ENCODE assay signal across 30 mouse cellular contexts in the genomic region with DNA sequence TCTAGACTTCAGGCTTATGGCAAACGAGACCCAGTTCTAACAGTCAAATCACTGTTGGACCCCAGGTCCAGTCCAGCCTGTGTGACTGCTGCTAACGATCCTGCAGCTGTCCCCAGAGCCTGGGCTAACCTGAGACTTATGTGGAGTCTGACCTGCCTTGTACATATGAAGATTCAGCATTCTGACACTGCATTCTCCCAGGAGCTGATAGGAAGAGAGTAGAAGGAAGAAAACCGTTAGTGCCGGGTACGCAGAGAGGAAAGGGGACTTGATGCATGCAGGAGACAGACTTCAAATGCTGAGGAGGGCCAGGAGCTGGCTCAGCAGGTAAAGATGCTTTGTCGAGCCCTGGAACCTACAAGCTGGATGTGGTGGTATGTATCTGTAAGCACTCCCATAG. TPM values are rescaled to one million over a fixed set of nuclear protein-coding genes. Genes with fewer than 3 reads are reported as not detected.
DNase-seq lines count a peak whose midpoint lies in the region; ATAC-seq lines count a peak whose summit lies in the region.
"Had no signal": no experiment of that assay in that cellular context is flagged by ENCODE, and none has a peak within 500 bp of the region (broad histone marks: within the 10 kb centered on the region; RNA-seq: fewer than 3 reads in every experiment).

No protein-coding gene starts in this region.

- no peak overlapping the region for H3K9ac ChIP-seq in forebrain, embryonic 16.5 days (replicated peaks; ENCODE audit: low read depth, low read length)
- H3K9ac ChIP-seq in lung, embryonic 16.5 days (ENCODE audit: low read length): no peak overlapping the region
- no peak overlapping the region for H3K9ac ChIP-seq in limb, embryonic 11.5 days (ENCODE audit: low read length)
- no peak overlapping the region for H3K9ac ChIP-seq in liver, embryonic 16.5 days (ENCODE audit: low read depth, low read length)
- H3K9ac ChIP-seq: heart, embryonic 15.5 days; intestine, embryonic 15.5 days had no signal

- H3K27ac ChIP-seq in forebrain, embryonic 10.5 days: peak overlapping the region; percentile 44; the same call in 1 of the 2 replicates
- H3K27ac ChIP-seq in forebrain, embryonic 16.5 days (ENCODE audit: low read length): no peak overlapping the region
- H3K27ac ChIP-seq in lung, embryonic 16.5 days (ENCODE audit: low read length): peak overlapping the region; percentile 29
- 0 out of 2 replicates have a peak overlapping the region, but pooled peaks have one; percentile 14 for H3K27ac ChIP-seq in limb, embryonic 11.5 days (replicated peaks; ENCODE audit: low read depth, low read length)
- H3K27ac ChIP-seq in liver, embryonic 16.5 days (ENCODE audit: low read length): peak overlapping the region; percentile 79
- H3K27ac ChIP-seq: heart, embryonic 15.5 days; intestine, embryonic 15.5 days; layer of hippocampus, adult 2 months; macrophage had no signal

- no peaks in the 10 kb centered on the region for H3K27me3 ChIP-seq in forebrain, embryonic 10.5 days (ENCODE audit: poor library complexity, severe bottlenecking)
- no peaks in the 10 kb centered on the region for H3K27me3 ChIP-seq in forebrain, embryonic 16.5 days (replicated peaks; ENCODE audit: control insufficient read depth, insufficient read depth, low read length)
- no peaks in the 10 kb centered on the region for H3K27me3 ChIP-seq in lung, embryonic 16.5 days (ENCODE audit: control insufficient read depth, insufficient read depth, low read depth, low read length)
- H3K27me3 ChIP-seq in limb, embryonic 11.5 days (ENCODE audit: control insufficient read depth, insufficient read depth, low read length): no peaks in the 10 kb centered on the region
- H3K27me3 ChIP-seq in liver, embryonic 16.5 days (ENCODE audit: control insufficient read depth, insufficient read depth, low read depth, low read length): no peaks in the 10 kb centered on the region
- H3K27me3 ChIP-seq: heart, embryonic 15.5 days; intestine, embryonic 15.5 days had no signal

- 90% methylated on average over 6 of the region's 6 CpGs for WGBS in forebrain, embryonic 10.5 days
- WGBS in forebrain, embryonic 16.5 days: 86% methylated on average over 6 of the region's 6 CpGs
- 85% methylated on average over 6 of the region's 6 CpGs for WGBS in lung, embryonic 16.5 days
- 77% methylated on average over 6 of the region's 6 CpGs for WGBS in limb, embryonic 11.5 days
- 40% methylated on average over 6 of the region's 6 CpGs for WGBS in liver, embryonic 16.5 days (ENCODE audit: insufficient replicate concordance)

- H3K4me2 ChIP-seq in forebrain, embryonic 16.5 days (ENCODE audit: low read length): no peak overlapping the region
- H3K4me2 ChIP-seq in lung, embryonic 16.5 days (ENCODE audit: low read depth, low read length): no peak overlapping the region
- H3K4me2 ChIP-seq in limb, embryonic 11.5 days (ENCODE audit: low read depth, severe bottlenecking): no peak overlapping the region
- H3K4me2 ChIP-seq in liver, embryonic 16.5 days (ENCODE audit: low read depth, low read length): peak overlapping the region; percentile 40; the same call in 1 of the 2 replicates
- H3K4me2 ChIP-seq: heart, embryonic 15.5 days; intestine, embryonic 15.5 days had no signal

- peaks cover 29% of the 10 kb centered on the region for H3K4me1 ChIP-seq in forebrain, embryonic 10.5 days
- peaks cover 2% of the 10 kb centered on the region; the same call in 1 of the 2 replicates for H3K4me1 ChIP-seq in forebrain, embryonic 16.5 days (replicated peaks; ENCODE audit: control insufficient read depth, insufficient read depth, low read length)
- peaks cover 8% of the 10 kb centered on the region; the same call in 1 of the 2 replicates for H3K4me1 ChIP-seq in lung, embryonic 16.5 days (replicated peaks; ENCODE audit: control insufficient read depth, insufficient read depth, low read length)
- H3K4me1 ChIP-seq in limb, embryonic 11.5 days (ENCODE audit: control insufficient read depth, insufficient read depth, low read length): peaks cover 19% of the 10 kb centered on the region
- H3K4me1 ChIP-seq in liver, embryonic 16.5 days (ENCODE audit: control insufficient read depth, low read depth, low read length): peaks cover 24% of the 10 kb centered on the region
- H3K4me1 ChIP-seq: heart, embryonic 15.5 days had no signal

- no peak for ATAC-seq in forebrain, embryonic 16.5 days
- no peak for ATAC-seq in lung, embryonic 16.5 days (ENCODE audit: low read depth)
- no peak for ATAC-seq in limb, embryonic 11.5 days (ENCODE audit: insufficient number of reproducible peaks, low FRiP score, low TSS enrichment, low read depth)
- ATAC-seq in liver, embryonic 16.5 days (ENCODE audit: low read depth): peak; percentile 15; the same call in 1 of the 2 replicates
- ATAC-seq: forebrain, embryonic 14.5 days; hindbrain, embryonic 16.5 days had no signal

- H3K4me3 ChIP-seq in forebrain, embryonic 10.5 days: no peak overlapping the region
- H3K4me3 ChIP-seq in forebrain, embryonic 16.5 days (replicated peaks; ENCODE audit: low read length): no peak overlapping the region
- no peak overlapping the region for H3K4me3 ChIP-seq in lung, embryonic 16.5 days (ENCODE audit: low read length)
- H3K4me3 ChIP-seq in limb, embryonic 11.5 days (ENCODE audit: low read depth, low read length): no peak overlapping the region
- no peak overlapping the region for H3K4me3 ChIP-seq in liver, embryonic 16.5 days (ENCODE audit: low read depth, low read length)
- H3K4me3 ChIP-seq: heart, embryonic 15.5 days; intestine, embryonic 15.5 days; layer of hippocampus, adult 2 months had no signal

- H3K36me3 ChIP-seq in forebrain, embryonic 10.5 days (replicated peaks): no peaks in the 10 kb centered on the region
- H3K36me3 ChIP-seq in forebrain, embryonic 16.5 days (ENCODE audit: control insufficient read depth, insufficient read depth): no peaks in the 10 kb centered on the region
- no peaks in the 10 kb centered on the region for H3K36me3 ChIP-seq in lung, embryonic 16.5 days (ENCODE audit: control insufficient read depth, insufficient read depth, low read length)
- no peaks in the 10 kb centered on the region for H3K36me3 ChIP-seq in limb, embryonic 11.5 days (ENCODE audit: control insufficient read depth, insufficient read depth, low read length)
- no peaks in the 10 kb centered on the region for H3K36me3 ChIP-seq in liver, embryonic 16.5 days (ENCODE audit: control insufficient read depth, insufficient read depth)
- H3K36me3 ChIP-seq: heart, embryonic 15.5 days; intestine, embryonic 15.5 days had no signal

- DNase-seq in forebrain, embryonic 10.5 days (ENCODE audit: extremely low spot score, low spot score): no peak
- no peak for DNase-seq in lung, postnatal 10 days
- no peak for DNase-seq in limb, embryonic 11.5 days (ENCODE audit: low spot score)
- no peak for DNase-seq in urinary bladder, postnatal 4 days (ENCODE audit: low spot score in 2 of 2)
- no peak for DNase-seq in left cerebral cortex, adult 18-20 months (ENCODE audit: low spot score in 2 of 2)
- DNase-seq: adrenal gland, postnatal 36 days; cerebellum, adult 11 months; cerebellum, postnatal 10 days; gastrocnemius, postnatal 14 days; heart, adult 18-20 months; heart, postnatal 4 days; kidney, adult 8-10 months; kidney, postnatal 10 days; layer of hippocampus, postnatal 36 days had no signal

- peaks cover 4% of the 10 kb centered on the region; the same call in 1 of the 2 replicates for H3K9me3 ChIP-seq in forebrain, embryonic 10.5 days
- H3K9me3 ChIP-seq in forebrain, embryonic 16.5 days (ENCODE audit: control insufficient read depth, low read length): 0 out of 2 replicates have a peak, but pooled peaks cover 2% of the 10 kb centered on the region
- H3K9me3 ChIP-seq in lung, embryonic 16.5 days (ENCODE audit: control insufficient read depth, low read length): peaks cover 8% of the 10 kb centered on the region; the same call in 1 of the 2 replicates
- H3K9me3 ChIP-seq in limb, embryonic 11.5 days (ENCODE audit: control insufficient read depth, low read length): no peaks in the 10 kb centered on the region; the same call in 1 of the 2 replicates
- no peaks in the 10 kb centered on the region for H3K9me3 ChIP-seq in liver, embryonic 16.5 days (replicated peaks; ENCODE audit: control insufficient read depth, low read length)
- H3K9me3 ChIP-seq: heart, embryonic 15.5 days; intestine, embryonic 15.5 days had no signal

RNA-seq across cellular contexts. Expression of a gene that starts 6.8 kb away (rescaled TPM):
- 19.8 and 22.9 TPM in 2 replicates for polyA plus RNA-seq in forebrain, embryonic 10.5 days (2016; fragmentation: Nextera tagmentation; extraction: Ambion mirVana)
- 39.6 and 44.3 TPM in 2 replicates for polyA plus RNA-seq in forebrain, embryonic 16.5 days (2015; fragmentation: Nextera tagmentation; extraction: Ambion mirVana)
- 11.0 and 11.7 TPM in 2 replicates for polyA plus RNA-seq in lung, embryonic 16.5 days (2015; fragmentation: Nextera tagmentation; extraction: Ambion mirVana)
- polyA plus RNA-seq in limb, embryonic 11.5 days (2014; fragmentation: Nextera tagmentation; extraction: Ambion mirVana): 23.1 and 24.2 TPM in 2 replicates
- polyA plus RNA-seq in liver, embryonic 16.5 days (2015; fragmentation: Nextera tagmentation; extraction: Ambion mirVana): 6.7 and 7.4 TPM in 2 replicates
- 10 to 100 TPM; 75.2 to 78.2 TPM for total RNA-seq in left cerebral cortex, adult 18-20 months (2021)

RNA-seq across cellular contexts. Expression of a gene that starts 59.1 kb away (rescaled TPM):
- 1.2 and 2.5 TPM in 2 replicates for polyA plus RNA-seq in forebrain, embryonic 10.5 days (2016; fragmentation: Nextera tagmentation; extraction: Ambion mirVana)
- 4.4 and 5.8 TPM in 2 replicates for polyA plus RNA-seq in forebrain, embryonic 16.5 days (2015; fragmentation: Nextera tagmentation; extraction: Ambion mirVana)
- polyA plus RNA-seq in lung, embryonic 16.5 days (2015; fragmentation: Nextera tagmentation; extraction: Ambion mirVana): 0.94 and 1.3 TPM in 2 replicates
- polyA plus RNA-seq in limb, embryonic 11.5 days (2014; fragmentation: Nextera tagmentation; extraction: Ambion mirVana): 1.9 TPM in 1 of 2 replicates, not detected in the other
- 0.53 and 1.1 TPM in 2 replicates for polyA plus RNA-seq in liver, embryonic 16.5 days (2015; fragmentation: Nextera tagmentation; extraction: Ambion mirVana)
- 10 to 100 TPM; 31.6 to 40.1 TPM for total RNA-seq in left cerebral cortex, adult 18-20 months (2021)
- total RNA-seq: liver, adult 2 months; midbrain, postnatal 0 days had no signal
- polyA plus RNA-seq: cortical plate, adult 2 months; embryonic facial prominence, embryonic 11.5 days; forebrain, embryonic 14.5 days; liver, adult 2 months; neural tube, embryonic 14.5 days; spleen, adult 2 months; testis, adult 2 months had no signal
